Mouse (Mus musculus) ES-E14 (cell line): ENCODE measurements around the gene Ms4a6d.

Source experiments
- CHD2 ChIP-seq: IDR thresholded peaks from 2 replicates; pipeline ENCODE4 v1.6.1; 2014; ENCODE audit warnings: mild to moderate bottlenecking, low read depth, low read length, inconsistent platforms
- HCFC1 ChIP-seq: IDR thresholded peaks from 2 replicates; pipeline ENCODE4 v1.6.1; 2012; ENCODE audit warnings: low read length, inconsistent platforms, borderline replicate concordance; ENCODE audit not compliant: insufficient read depth
- MAFK ChIP-seq: IDR thresholded peaks from 2 replicates; pipeline ENCODE4 v1.6.1; 2014; ENCODE audit warnings: mild to moderate bottlenecking, low read depth, low read length, inconsistent platforms; ENCODE audit not compliant: insufficient read depth
- ZC3H11A ChIP-seq: IDR thresholded peaks from 2 replicates; pipeline ENCODE4 v1.6.1; 2012; ENCODE audit warnings: low read depth, mild to moderate bottlenecking, inconsistent platforms, low read length, borderline replicate concordance
- ZNF384 ChIP-seq: IDR thresholded peaks from 2 replicates; pipeline ENCODE4 v1.6.1; 2012; ENCODE audit warnings: low read depth, low read length, inconsistent platforms

DNA sequence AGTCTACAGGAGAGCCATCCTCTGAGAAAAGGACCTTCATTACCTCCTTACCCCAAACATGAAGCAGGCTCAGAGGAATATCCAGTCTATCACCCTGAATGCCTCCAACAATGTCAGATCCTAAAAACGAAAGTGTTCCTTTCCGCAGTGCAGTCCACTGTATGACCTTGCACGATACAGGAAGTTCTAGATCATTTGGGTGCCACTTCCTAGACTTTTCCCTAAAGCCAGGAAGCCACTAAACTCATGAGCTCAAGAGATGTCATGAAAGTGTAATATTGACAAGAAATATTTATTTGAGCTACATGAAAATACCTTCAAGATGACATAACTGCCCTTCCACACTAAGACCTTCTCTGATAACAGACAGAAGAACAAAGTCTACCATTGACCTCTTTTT lies 3.3 kb downstream of the Ms4a6d start:
- no peak for TF ChIP-seq HCFC1
- no peak for TF ChIP-seq MAFK
- TF ChIP-seq CHD2 = no peak
- no peak for TF ChIP-seq ZNF384
- TF ChIP-seq ZC3H11A = no peak
